Mouse (Mus musculus) testis, adult 2 months (tissue): ENCODE results near the gene Ppp1r16b. TPM values are rescaled to one million over a fixed set of nuclear protein-coding genes. Genes with fewer than 3 reads are reported as not detected.

Experiments
- H3K27ac ChIP-seq: fragments of 200-500 bp; 2 replicates; pipeline ENCODE4 v1.5.1; 2012; ENCODE audit warnings: low read depth, low read length; ENCODE audit not compliant: control insufficient read depth, insufficient read depth
- H3K27me3 ChIP-seq: fragments of 200-500 bp; 2 replicates; pipeline ENCODE4 v1.6.1; 2012; ENCODE audit warnings: mild to moderate bottlenecking, low read length, moderate library complexity; ENCODE audit not compliant: control insufficient read depth, insufficient read depth
- H3K36me3 ChIP-seq: fragments of 200-500 bp; 2 replicates; pipeline ENCODE4 v1.6.1; 2012; ENCODE audit warnings: mild to moderate bottlenecking, low read length; ENCODE audit not compliant: control insufficient read depth, insufficient read depth
- H3K4me1 ChIP-seq: fragments of 200-500 bp; 2 replicates; pipeline ENCODE4 v1.6.1; 2012; ENCODE audit warnings: low read length; ENCODE audit not compliant: control insufficient read depth, insufficient read depth
- H3K4me3 ChIP-seq: fragments of 200-500 bp; 2 replicates; pipeline ENCODE4 v1.5.1; 2012; ENCODE audit warnings: low read depth, mild to moderate bottlenecking, low read length, moderate library complexity, mixed read lengths; ENCODE audit not compliant: control insufficient read depth
- CTCF ChIP-seq: fragments of 200-500 bp; IDR thresholded peaks from 2 replicates; pipeline ENCODE4 v1.5.1; 2012; ENCODE audit warnings: low read depth, mild to moderate bottlenecking, inconsistent platforms, low read length, moderate library complexity; ENCODE audit not compliant: control insufficient read depth, insufficient read depth, insufficient replicate concordance
- POLR2A ChIP-seq: fragments of 200-500 bp; IDR thresholded peaks from 2 replicates; pipeline ENCODE4 v1.6.1; 2012; ENCODE audit warnings: low read depth, mild to moderate bottlenecking, inconsistent platforms, low read length, moderate library complexity; ENCODE audit not compliant: control insufficient read depth
- polyA plus RNA-seq: library from polyadenylated mRNA; depleted of rRNA; stranded (reverse); fragments of >200 nt; gene quantifications from 2 replicates; pipeline ENCODE4 v1.2.3, GENCODE M21; 2012

Gene Ppp1r16b
- polyA plus RNA-seq, 1 experiment, result 2.0 TPM

GRCm38 (mm10) chr2:158654717-158655116 is 10.5 kb upstream of the Ppp1r16b start:
- Histone ChIP-seq H3K4me1 (no peaks in the 10 kb centered on the region), H3K27me3 (no peaks in the 10 kb centered on the region), H3K27ac (no peak overlapping the region), H3K36me3 (no peaks in the 10 kb centered on the region), H3K4me3 (no peak overlapping the region)
- TF ChIP-seq POLR2A (no peak), CTCF (no peak)

- Histone ChIP-seq H3K27ac (no peak overlapping the region), H3K4me1 (no peaks in the 10 kb centered on the region), H3K36me3 (no peaks in the 10 kb centered on the region), H3K4me3 (no peak overlapping the region), H3K27me3 (no peaks in the 10 kb centered on the region)
- TF ChIP-seq CTCF, result no peak
- no peak for TF ChIP-seq POLR2A
Observed at GRCm38 (mm10) chr2:158655806-158656205, 9.4 kb upstream of the Ppp1r16b start.

- Histone ChIP-seq H3K36me3 (no peaks in the 10 kb centered on the region), H3K4me3 (no peak overlapping the region), H3K27me3 (no peaks in the 10 kb centered on the region), H3K27ac (no peak overlapping the region), H3K4me1 (no peaks in the 10 kb centered on the region)
- TF ChIP-seq POLR2A (no peak), CTCF (no peak)
Observed at GRCm38 (mm10) chr2:158658822-158659221, 6.4 kb upstream of the Ppp1r16b start.

GRCm38 (mm10) chr2:158659346-158659745 is 5.9 kb upstream of the Ppp1r16b start:
- Histone ChIP-seq H3K27ac (no peak overlapping the region), H3K4me1 (no peaks in the 10 kb centered on the region), H3K27me3 (no peaks in the 10 kb centered on the region), H3K36me3 (no peaks in the 10 kb centered on the region), H3K4me3 (no peak overlapping the region)
- TF ChIP-seq CTCF, result no peak

- H3K4me3 ChIP-seq, result peak overlapping the region; percentile 26; the same call in 1 of the 2 replicates
- H3K27me3 ChIP-seq, result no peaks in the 10 kb centered on the region
- 0 out of 2 replicates have a peak overlapping the region, but pooled peaks have one; percentile 16 for H3K27ac ChIP-seq
- peaks cover 27% of the 10 kb centered on the region for H3K4me1 ChIP-seq
- H3K36me3 ChIP-seq, result no peaks in the 10 kb centered on the region
- no peak for TF ChIP-seq POLR2A
- TF ChIP-seq CTCF, result no peak
Observed at GRCm38 (mm10) chr2:158666071-158666800, 1.0 kb downstream of the Ppp1r16b start.

DNA sequence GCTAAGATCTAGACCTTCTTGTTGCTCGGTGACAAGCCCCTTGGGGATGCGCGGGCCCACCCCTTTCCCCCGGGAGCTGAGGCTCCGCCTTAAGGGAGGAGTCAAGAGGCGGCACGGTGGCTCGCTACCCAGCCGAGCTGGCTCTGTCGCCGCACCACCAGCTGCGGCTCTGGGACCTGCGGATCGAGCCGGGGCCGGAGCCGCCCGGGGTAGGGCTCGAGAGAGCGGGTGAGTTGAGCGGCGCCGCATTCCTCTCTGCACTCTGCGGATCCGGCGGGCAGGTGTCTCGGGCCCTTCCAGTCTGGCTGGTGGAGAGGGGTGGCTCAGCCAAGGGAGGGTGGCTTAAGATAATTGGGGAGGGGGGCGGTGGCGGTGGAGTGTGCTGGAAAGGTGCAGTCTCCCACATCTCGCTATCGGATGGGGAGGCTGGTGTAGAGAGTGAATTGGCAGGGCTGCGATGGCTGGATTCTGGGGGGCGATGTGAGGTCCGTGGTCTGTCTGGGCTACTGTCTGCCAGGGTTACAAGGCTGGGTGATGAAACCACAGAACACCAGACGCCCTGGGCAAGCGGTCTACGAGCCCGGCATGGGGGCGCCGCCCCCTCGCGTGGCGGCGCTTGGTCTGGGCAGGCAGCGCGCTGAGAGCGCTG is 1.9 kb downstream of the Ppp1r16b start:
- Histone ChIP-seq H3K4me3 (peak overlapping the region; percentile 81), H3K27ac (no peak overlapping the region), H3K4me1 (peaks cover 27% of the 10 kb centered on the region), H3K36me3 (no peaks in the 10 kb centered on the region), H3K27me3 (no peaks in the 10 kb centered on the region)
- no peak for TF ChIP-seq CTCF
- peak; percentile 29; the same call in 1 of the 2 replicates for TF ChIP-seq POLR2A

DNA sequence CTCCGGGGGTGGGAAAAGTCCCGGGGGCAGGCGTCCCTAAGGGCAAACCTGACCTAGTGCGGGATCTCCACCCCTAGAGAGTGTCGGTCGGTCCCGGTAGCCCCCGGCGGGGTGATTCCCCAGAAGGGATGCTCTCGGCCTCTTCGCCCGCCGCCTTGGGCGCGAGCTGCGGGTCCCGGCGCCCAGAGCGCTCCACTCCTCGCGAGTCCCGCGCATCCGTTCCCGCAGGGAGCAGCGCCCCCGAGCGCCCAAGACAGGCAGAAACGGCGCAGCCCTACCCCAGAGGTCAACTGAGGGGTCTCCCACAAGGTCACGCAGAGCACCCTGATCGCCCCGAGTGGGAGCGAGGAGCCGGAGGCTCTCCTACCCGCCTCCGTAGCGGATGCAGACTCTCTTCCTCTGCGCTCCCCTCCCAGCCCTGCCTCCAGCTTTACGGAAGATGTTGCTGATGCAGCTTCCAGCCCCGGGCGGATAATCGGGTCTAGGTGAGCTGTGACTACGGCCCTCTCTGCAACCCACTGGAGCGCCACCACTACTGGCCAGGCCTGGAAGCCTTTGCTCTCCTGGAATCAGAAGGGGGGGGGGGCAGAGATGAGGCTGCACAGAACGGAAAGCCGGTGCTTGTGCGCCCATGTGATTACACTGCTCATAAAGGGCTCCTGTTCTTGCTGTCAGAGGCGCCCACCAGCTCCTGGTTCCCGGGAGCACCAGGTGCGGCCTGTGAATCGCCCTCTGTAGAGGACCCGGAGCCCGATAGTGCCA is 2.7 kb downstream of the Ppp1r16b start:
- Histone ChIP-seq H3K4me1 (peaks cover 27% of the 10 kb centered on the region), H3K36me3 (no peaks in the 10 kb centered on the region), H3K4me3 (peak overlapping the region; percentile 81), H3K27me3 (no peaks in the 10 kb centered on the region), H3K27ac (no peak overlapping the region)
- TF ChIP-seq POLR2A, result no peak
- no peak for TF ChIP-seq CTCF
